Mouse (Mus musculus) midbrain, embryonic 14.5 days (tissue): ENCODE data around the gene Brd1. TPM values are rescaled to one million over a fixed set of nuclear protein-coding genes. Genes with fewer than 3 reads are reported as not detected.
A peak's percentile ranks its signal among the peaks of the same experiment; 100 is the strongest.

ENCODE experiments used
- ATAC-seq: fragments of 200-750 bp; cut with Nextera tagmentation; 2 replicates; pipeline ENCODE4 v1.8.0; 2017; ENCODE audit warnings: moderate number of reproducible peaks, moderate library complexity; ENCODE audit not compliant: low FRiP score, low TSS enrichment
- DNase-seq: peaks from one replicate; pipeline ENCODE4 v3.0.0-alpha.2; 2015
- H3K27ac ChIP-seq: fragments of 300-500 bp; sonication (generic); replicated peaks from 2 replicates; pipeline ENCODE4 v1.5.1; 2014; ENCODE audit warnings: mild to moderate bottlenecking, low read depth, low read length, moderate library complexity
- H3K27me3 ChIP-seq: fragments of 300-500 bp; sonication (generic); 2 replicates; pipeline ENCODE4 v1.6.1; 2014; ENCODE audit warnings: low read length, control low read depth, mixed read lengths; ENCODE audit not compliant: control insufficient read depth, insufficient read depth
- H3K36me3 ChIP-seq: fragments of 300-500 bp; sonication (generic); 2 replicates; pipeline ENCODE4 v1.6.1; 2014; ENCODE audit warnings: low read length, control low read depth; ENCODE audit not compliant: control insufficient read depth, insufficient read depth
- H3K4me1 ChIP-seq: fragments of 300-500 bp; sonication (generic); 2 replicates; pipeline ENCODE4 v1.6.1; 2014; ENCODE audit warnings: mild to moderate bottlenecking, antibody characterized with exemption, low read length, control low read depth; ENCODE audit not compliant: control insufficient read depth, insufficient read depth
- H3K4me2 ChIP-seq: fragments of 300-500 bp; sonication (generic); 2 replicates; pipeline ENCODE4 v1.6.1; 2014; ENCODE audit warnings: mild to moderate bottlenecking, low read length, moderate library complexity
- H3K4me3 ChIP-seq: fragments of 300-500 bp; sonication (generic); replicated peaks from 2 replicates; pipeline ENCODE4 v1.5.1; 2014; ENCODE audit warnings: low read depth, low read length
- H3K9ac ChIP-seq: fragments of 300-500 bp; sonication (generic); replicated peaks from 2 replicates; pipeline ENCODE4 v1.6.1; 2014; ENCODE audit warnings: mild to moderate bottlenecking, low read length, moderate library complexity
- H3K9me3 ChIP-seq: fragments of 300-500 bp; sonication (generic); 2 replicates; pipeline ENCODE4 v1.6.1; 2016; ENCODE audit warnings: low read length, control low read depth, mixed read lengths; ENCODE audit not compliant: control insufficient read depth
- WGBS: fragments of 180-500 bp; shearing (Covaris S2); extraction: QIAGEN DNeasy Blood & Tissue Kit; methylation state at CpG from one replicate; pipeline ENCODE4 v1.1.7; 2014; 5-methylcytosine and 5-hydroxymethylcytosine counted together
- polyA plus RNA-seq: library from polyadenylated mRNA; unstranded; fragments of >200 nt; fragmentation: Nextera tagmentation; extraction: Ambion mirVana; gene quantifications from 2 replicates; pipeline ENCODE4 v1.2.1, GENCODE M21; 2014

The Brd1 gene
- polyA plus RNA-seq, 1 experiment from 2014 or later, result 30.5 TPM

GRCm38 (mm10) chr15:88704284-88704683 lies 29.7 kb downstream of the Brd1 start:
- Histone ChIP-seq H3K4me3 (no peak overlapping the region), H3K4me1 (no peaks in the 10 kb centered on the region), H3K36me3 (peaks cover 98% of the 10 kb centered on the region), H3K27ac (no peak overlapping the region), H3K9ac (no peak overlapping the region), H3K27me3 (no peaks in the 10 kb centered on the region), H3K9me3 (no peaks in the 10 kb centered on the region), H3K4me2 (no peak overlapping the region)
- ATAC-seq (no peak), DNase-seq (no peak)
- 70% methylated on average over 1 of the region's 1 CpGs for WGBS

- ATAC-seq, result no peak
These were observed 31.5 kb downstream of the Brd1 start for GRCm38 (mm10) chr15:88702501-88702900.

GRCm38 (mm10) chr15:88700759-88701158 lies 33.3 kb downstream of the Brd1 start:
- Histone ChIP-seq H3K9me3 (no peaks in the 10 kb centered on the region), H3K4me2 (no peak overlapping the region), H3K9ac (no peak overlapping the region), H3K4me1 (no peaks in the 10 kb centered on the region), H3K4me3 (no peak overlapping the region), H3K36me3 (peaks cover 89% of the 10 kb centered on the region), H3K27ac (no peak overlapping the region), H3K27me3 (no peaks in the 10 kb centered on the region)
- 91% methylated on average over 18 of the region's 18 CpGs for WGBS
- DNase-seq (peak; percentile 24), ATAC-seq (no peak)

More at GRCm38 (mm10) chr15:88702501-88702900, 31.5 kb downstream of the Brd1 start:
- no peaks in the 10 kb centered on the region for H3K9me3 ChIP-seq
- no peaks in the 10 kb centered on the region for H3K4me1 ChIP-seq
- H3K36me3 ChIP-seq, result peaks cover 97% of the 10 kb centered on the region
- DNase-seq, result no peak
- H3K4me3 ChIP-seq, result no peak overlapping the region
- no peak overlapping the region for H3K27ac ChIP-seq
- H3K9ac ChIP-seq, result no peak overlapping the region
- WGBS, result 55% methylated on average over 3 of the region's 3 CpGs
- H3K27me3 ChIP-seq, result no peaks in the 10 kb centered on the region
- H3K4me2 ChIP-seq, result no peak overlapping the region

- ATAC-seq, result no peak
- no peaks in the 10 kb centered on the region for H3K4me1 ChIP-seq
- H3K4me3 ChIP-seq, result no peak overlapping the region
- H3K9me3 ChIP-seq, result no peaks in the 10 kb centered on the region
- peaks cover 90% of the 10 kb centered on the region for H3K36me3 ChIP-seq
- WGBS, result 89% methylated on average over 5 of the region's 5 CpGs
- DNase-seq, result no peak
- no peak overlapping the region for H3K27ac ChIP-seq
- H3K27me3 ChIP-seq, result no peaks in the 10 kb centered on the region
- H3K9ac ChIP-seq, result no peak overlapping the region
- H3K4me2 ChIP-seq, result no peak overlapping the region
These were observed 34.5 kb downstream of the Brd1 start for GRCm38 (mm10) chr15:88699508-88699907.

- no peaks in the 10 kb centered on the region for H3K4me1 ChIP-seq
- no peak overlapping the region for H3K4me3 ChIP-seq
- no peak for ATAC-seq
- no peak overlapping the region for H3K27ac ChIP-seq
- H3K36me3 ChIP-seq, result peaks cover 87% of the 10 kb centered on the region
- no peak for DNase-seq
- no peaks in the 10 kb centered on the region for H3K27me3 ChIP-seq
- H3K9ac ChIP-seq, result no peak overlapping the region
- no peak overlapping the region for H3K4me2 ChIP-seq
- WGBS, result 95% methylated on average over 5 of the region's 5 CpGs
- no peaks in the 10 kb centered on the region for H3K9me3 ChIP-seq
These were observed 36.4 kb downstream of the Brd1 start for GRCm38 (mm10) chr15:88697586-88697985.

GRCm38 (mm10) chr15:88696055-88696454 lies 38.0 kb downstream of the Brd1 start:
- ATAC-seq (no peak), DNase-seq (no peak)
- peaks cover 86% of the 10 kb centered on the region for H3K36me3 ChIP-seq
- 93% methylated on average over 7 of the region's 7 CpGs for WGBS
- no peaks in the 10 kb centered on the region for H3K27me3 ChIP-seq
- no peak overlapping the region for H3K4me3 ChIP-seq
- no peaks in the 10 kb centered on the region for H3K4me1 ChIP-seq
- H3K4me2 ChIP-seq, result no peak overlapping the region
- H3K27ac ChIP-seq, result no peak overlapping the region
- H3K9me3 ChIP-seq, result no peaks in the 10 kb centered on the region
- no peak overlapping the region for H3K9ac ChIP-seq

- H3K4me3 ChIP-seq, result no peak overlapping the region
- peak; percentile 41 for DNase-seq
- H3K27ac ChIP-seq, result no peak overlapping the region
- H3K4me2 ChIP-seq, result no peak overlapping the region
- no peaks in the 10 kb centered on the region for H3K4me1 ChIP-seq
- ATAC-seq, result no peak
- WGBS, result 70% methylated on average over 5 of the region's 5 CpGs
- H3K9ac ChIP-seq, result no peak overlapping the region
- no peaks in the 10 kb centered on the region for H3K9me3 ChIP-seq
- H3K27me3 ChIP-seq, result no peaks in the 10 kb centered on the region
- H3K36me3 ChIP-seq, result peaks cover 85% of the 10 kb centered on the region
These were observed 40.0 kb downstream of the Brd1 start for GRCm38 (mm10) chr15:88694033-88694432.

GRCm38 (mm10) chr15:88692720-88693119 lies 41.3 kb downstream of the Brd1 start:
- Histone ChIP-seq H3K36me3 (peaks cover 85% of the 10 kb centered on the region), H3K4me2 (no peak overlapping the region), H3K4me3 (no peak overlapping the region), H3K9me3 (no peaks in the 10 kb centered on the region), H3K4me1 (no peaks in the 10 kb centered on the region), H3K27me3 (no peaks in the 10 kb centered on the region), H3K9ac (no peak overlapping the region), H3K27ac (no peak overlapping the region)
- WGBS, result 81% methylated on average over 9 of the region's 9 CpGs
- ATAC-seq, result no peak
- no peak for DNase-seq

GRCm38 (mm10) chr15:88691129-88691528 lies 42.9 kb downstream of the Brd1 start:
- DNase-seq (no peak), ATAC-seq (no peak)
- H3K36me3 ChIP-seq, result peaks cover 92% of the 10 kb centered on the region
- no peak overlapping the region for H3K9ac ChIP-seq
- no peaks in the 10 kb centered on the region for H3K27me3 ChIP-seq
- H3K27ac ChIP-seq, result no peak overlapping the region
- no peaks in the 10 kb centered on the region for H3K4me1 ChIP-seq
- H3K4me2 ChIP-seq, result no peak overlapping the region
- no peaks in the 10 kb centered on the region for H3K9me3 ChIP-seq
- 96% methylated on average over 12 of the region's 12 CpGs for WGBS
- no peak overlapping the region for H3K4me3 ChIP-seq
